Mouse (Mus musculus) liver, adult 2 months (tissue): ENCODE data around the gene Tatdn2. TPM values are rescaled to one million over a fixed set of nuclear protein-coding genes. Genes with fewer than 3 reads are reported as not detected.
A peak's percentile ranks its signal among the peaks of the same experiment; 100 is the strongest.

Source experiments
- DNase-seq: peaks from one replicate; pipeline ENCODE4 v3.0.0-alpha.2; 2011; ENCODE audit warnings: low read depth, low spot score; ENCODE audit errors: extremely low read depth
- H3K27ac ChIP-seq: fragments of 200-500 bp; replicated peaks from 2 replicates; pipeline ENCODE4 v1.5.1; 2012; ENCODE audit warnings: low read depth, mild to moderate bottlenecking, control low read depth, inconsistent platforms, low read length; ENCODE audit not compliant: insufficient read depth
- H3K27me3 ChIP-seq: fragments of 200-500 bp; 2 replicates; pipeline ENCODE4 v1.6.1; 2012; ENCODE audit warnings: mild to moderate bottlenecking, moderate library complexity, low read length, inconsistent platforms; ENCODE audit not compliant: control insufficient read depth, insufficient read depth
- H3K36me3 ChIP-seq: fragments of 200-500 bp; 2 replicates; pipeline ENCODE4 v1.6.1; 2012; ENCODE audit warnings: low read length, inconsistent platforms; ENCODE audit not compliant: control insufficient read depth, insufficient read depth
- H3K4me1 ChIP-seq: fragments of 200-500 bp; 2 replicates; pipeline ENCODE4 v1.6.1; 2011; ENCODE audit warnings: low read length; ENCODE audit not compliant: control insufficient read depth, insufficient read depth
- H3K4me3 ChIP-seq: fragments of 200-500 bp; 2 replicates; pipeline ENCODE4 v1.5.1; 2011; ENCODE audit warnings: low read depth, mild to moderate bottlenecking, control low read depth, low read length, moderate library complexity; ENCODE audit not compliant: insufficient read depth
- H3K79me2 ChIP-seq: fragments of 200-500 bp; 2 replicates; pipeline ENCODE4 v1.6.1; 2012; ENCODE audit warnings: inconsistent platforms, mild to moderate bottlenecking, low read length, moderate library complexity; ENCODE audit not compliant: control insufficient read depth, insufficient read depth
- H3K9ac ChIP-seq: fragments of 200-500 bp; 2 replicates; pipeline ENCODE4 v1.6.1; 2012; ENCODE audit warnings: low read depth, mild to moderate bottlenecking, control low read depth, inconsistent platforms, low read length
- CTCF ChIP-seq: fragments of 200-500 bp; IDR thresholded peaks from 2 replicates; pipeline ENCODE4 v1.5.1; 2011; ENCODE audit warnings: low read depth, low read length, control low read depth
- POLR2A ChIP-seq: fragments of 200-500 bp; IDR thresholded peaks from 2 replicates; pipeline ENCODE4 v1.6.1; 2011; ENCODE audit warnings: low read length, control low read depth; ENCODE audit not compliant: insufficient read depth; ENCODE audit errors: extremely low read depth
- WGBS: fragments of 180-500 bp; shearing (Covaris S2); methylation state at CpG from one replicate; pipeline ENCODE4 v1.1.7; 2018; 5-methylcytosine and 5-hydroxymethylcytosine counted together
- polyA plus RNA-seq: library from polyadenylated mRNA; depleted of rRNA; stranded (reverse); fragments of >200 nt; gene quantifications from 2 replicates; pipeline ENCODE4 v1.2.3, GENCODE M21; 2012
- total RNA-seq: library from RNA; depleted of rRNA; stranded (reverse); fragments of >200 nt; gene quantifications from 2 replicates; pipeline ENCODE4 v1.2.3, GENCODE M21; 2014

Gene Tatdn2
- total and polyA plus RNA-seq, 2 experiments: 15.0 to 15.6 TPM

GRCm38 (mm10) chr6:113659648-113660491 is 37.0 kb upstream of the Tatdn2 start:
- Histone ChIP-seq H3K9ac (0 out of 2 replicates have a peak overlapping the region, but pooled peaks have one; percentile 3), H3K4me1 (peaks cover 54% of the 10 kb centered on the region), H3K27ac (peak overlapping the region; percentile 40), H3K27me3 (no peaks in the 10 kb centered on the region), H3K79me2 (peaks cover 25% of the 10 kb centered on the region; the same call in 1 of the 2 replicates), H3K36me3 (no peaks in the 10 kb centered on the region), H3K4me3 (no peak overlapping the region)
- 67% methylated on average over 8 of the region's 8 CpGs for WGBS
- no peak for TF ChIP-seq CTCF
- TF ChIP-seq POLR2A: no peak
- no peak for DNase-seq

GRCm38 (mm10) chr6:113660492-113661352 is 36.1 kb upstream of the Tatdn2 start:
- H3K27ac ChIP-seq: peak overlapping the region; percentile 40
- H3K9ac ChIP-seq: no peak overlapping the region
- 26% methylated on average over 14 of the region's 14 CpGs for WGBS
- H3K36me3 ChIP-seq: no peaks in the 10 kb centered on the region
- H3K27me3 ChIP-seq: no peaks in the 10 kb centered on the region
- no peak overlapping the region for H3K4me3 ChIP-seq
- H3K79me2 ChIP-seq: peaks cover 22% of the 10 kb centered on the region; the same call in 1 of the 2 replicates
- peak; percentile 76 for DNase-seq
- H3K4me1 ChIP-seq: peaks cover 48% of the 10 kb centered on the region
- TF ChIP-seq CTCF (no peak), POLR2A (no peak)

- no peak for TF ChIP-seq CTCF
- no peak for TF ChIP-seq POLR2A
- H3K4me3 ChIP-seq: no peak overlapping the region
- H3K36me3 ChIP-seq: no peaks in the 10 kb centered on the region
- peak overlapping the region; percentile 32 for H3K27ac ChIP-seq
- no peak overlapping the region for H3K9ac ChIP-seq
- peaks cover 22% of the 10 kb centered on the region; the same call in 1 of the 2 replicates for H3K79me2 ChIP-seq
- peaks cover 43% of the 10 kb centered on the region for H3K4me1 ChIP-seq
- 32% methylated on average over 12 of the region's 12 CpGs for WGBS
- peak; percentile 97 for DNase-seq
- H3K27me3 ChIP-seq: no peaks in the 10 kb centered on the region
These were observed 35.3 kb upstream of the Tatdn2 start for GRCm38 (mm10) chr6:113661353-113662241.

GRCm38 (mm10) chr6:113662964-113663700 is 33.7 kb upstream of the Tatdn2 start:
- peak; percentile 65 for DNase-seq
- peaks cover 13% of the 10 kb centered on the region; the same call in 1 of the 2 replicates for H3K79me2 ChIP-seq
- H3K27ac ChIP-seq: peak overlapping the region; percentile 42; the same call in 1 of the 2 replicates
- H3K4me1 ChIP-seq: peaks cover 38% of the 10 kb centered on the region
- no peak overlapping the region for H3K9ac ChIP-seq
- WGBS: 81% methylated on average over 8 of the region's 8 CpGs
- TF ChIP-seq CTCF (0 out of 2 replicates have a peak, but pooled peaks have one; percentile 16), POLR2A (no peak)
- H3K27me3 ChIP-seq: no peaks in the 10 kb centered on the region
- no peaks in the 10 kb centered on the region for H3K36me3 ChIP-seq
- no peak overlapping the region for H3K4me3 ChIP-seq
